Mouse (Mus musculus) G1E (cell line): ENCODE data around the gene Tmem192.

Experiments used
- CTCF ChIP-seq: IDR thresholded peaks from 2 replicates; pipeline ENCODE4 v1.5.1; 2012; ENCODE audit warnings: low read depth, low read length, inconsistent platforms, mixed read lengths
- GATA1 ChIP-seq: IDR thresholded peaks from 2 replicates; pipeline ENCODE4 v1.6.1; 2012; ENCODE audit warnings: borderline replicate concordance, low read length, inconsistent platforms, mixed read lengths

GRCm38 (mm10) chr8:65018423-65018822 lies 71.4 kb downstream of the Tmem192 start, which contains the start of the genes Trim61 and Trim60:
- TF ChIP-seq GATA1 (no peak), CTCF (no peak)
